Mouse (Mus musculus) G1E (cell line): ENCODE data around the gene Nphs1. TPM values are rescaled to one million over a fixed set of nuclear protein-coding genes. Genes with fewer than 3 reads are reported as not detected.

Experiments
- ATAC-seq: 2 replicates; pipeline ENCODE4 v1.8.0; 2016; ENCODE audit warnings: mild to moderate bottlenecking; ENCODE audit not compliant: insufficient number of reproducible peaks, poor library complexity, low FRiP score, severe bottlenecking; ENCODE audit errors: extremely low read depth
- DNase-seq: peaks from one replicate; pipeline ENCODE4 v3.0.0; 2012; ENCODE audit warnings: low spot score
- H3K27me3 ChIP-seq: 2 replicates; pipeline ENCODE4 v1.6.1; 2012; ENCODE audit warnings: mild to moderate bottlenecking, low read length, inconsistent platforms; ENCODE audit not compliant: insufficient read depth
- H3K36me3 ChIP-seq: replicated peaks from 2 replicates; pipeline ENCODE3; 2012; ENCODE audit warnings: mild to moderate bottlenecking, inconsistent platforms
- H3K4me1 ChIP-seq: 2 replicates; pipeline ENCODE4 v1.6.1; 2012; ENCODE audit warnings: low read depth, low read length, inconsistent platforms, mixed read lengths; ENCODE audit not compliant: insufficient read depth
- H3K4me3 ChIP-seq: 2 replicates; pipeline ENCODE4 v1.5.1; 2012; ENCODE audit warnings: low read depth, mild to moderate bottlenecking, inconsistent platforms, low read length, moderate library complexity, mixed read lengths
- H3K9me3 ChIP-seq: replicated peaks from 2 replicates; pipeline ENCODE4 v1.6.1; 2012; ENCODE audit warnings: inconsistent platforms
- CTCF ChIP-seq: IDR thresholded peaks from 2 replicates; pipeline ENCODE4 v1.5.1; 2012; ENCODE audit warnings: low read depth, low read length, inconsistent platforms, mixed read lengths
- GATA1 ChIP-seq: IDR thresholded peaks from 2 replicates; pipeline ENCODE4 v1.6.1; 2012; ENCODE audit warnings: borderline replicate concordance, low read length, inconsistent platforms, mixed read lengths
- GATA2 ChIP-seq: IDR thresholded peaks from 2 replicates; pipeline ENCODE4 v1.6.1; 2012; ENCODE audit warnings: low read depth, low read length, inconsistent platforms, borderline replicate concordance
- POLR2AphosphoS5 ChIP-seq: IDR thresholded peaks from 2 replicates; pipeline ENCODE4 v1.6.1; 2012; ENCODE audit warnings: low read depth, low read length, inconsistent platforms; ENCODE audit not compliant: insufficient replicate concordance
- TAL1 ChIP-seq: conservative IDR thresholded peaks from 2 replicates; pipeline ENCODE4 v1.6.1; 2012; ENCODE audit warnings: low read depth, low read length, inconsistent platforms, mixed read lengths
- polyA plus RNA-seq: library from polyadenylated mRNA; stranded (reverse); fragments of >175 nt; gene quantifications from 2 replicates; pipeline ENCODE4 v1.2.3, GENCODE M21; 2012
- total RNA-seq, 2 experiments: library from RNA; stranded (forward) in 1 of 2; stranded (reverse) in 1 of 2; fragments of 200-1000 nt in 1 of 2; fragments of >200 nt in 1 of 2; fragmentation: Nextera tagmentation in 1 of 2; gene quantifications; 2 replicates each; pipeline ENCODE4 v1.2.3; 2014 to 2017

Nphs1 gene
- total and polyA plus RNA-seq, 3 experiments = 0.11 TPM; not detected in 2

DNA sequence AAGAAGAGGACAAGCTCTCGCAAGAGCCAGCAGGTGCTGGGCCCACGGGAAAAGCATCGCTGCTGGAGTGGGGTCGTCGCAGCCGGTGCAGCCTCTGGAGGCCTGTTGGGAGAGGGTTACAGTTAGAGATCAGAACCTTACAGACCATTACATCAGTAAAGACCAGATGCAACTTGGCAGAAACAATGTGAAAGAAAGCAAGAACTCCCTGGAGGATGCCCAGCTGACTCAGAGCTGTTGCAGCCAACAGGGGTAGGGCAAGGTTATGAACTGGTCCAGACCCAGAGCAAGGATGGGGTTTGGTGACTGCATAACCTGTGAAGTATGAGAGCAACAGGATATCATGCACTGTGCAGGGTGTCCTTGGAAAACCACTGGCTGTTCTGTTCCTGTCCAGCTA, 66.4 kb downstream of the Nphs1 start:
- no peak for DNase-seq
- H3K36me3 ChIP-seq = peaks cover 70% of the 10 kb centered on the region

DNA sequence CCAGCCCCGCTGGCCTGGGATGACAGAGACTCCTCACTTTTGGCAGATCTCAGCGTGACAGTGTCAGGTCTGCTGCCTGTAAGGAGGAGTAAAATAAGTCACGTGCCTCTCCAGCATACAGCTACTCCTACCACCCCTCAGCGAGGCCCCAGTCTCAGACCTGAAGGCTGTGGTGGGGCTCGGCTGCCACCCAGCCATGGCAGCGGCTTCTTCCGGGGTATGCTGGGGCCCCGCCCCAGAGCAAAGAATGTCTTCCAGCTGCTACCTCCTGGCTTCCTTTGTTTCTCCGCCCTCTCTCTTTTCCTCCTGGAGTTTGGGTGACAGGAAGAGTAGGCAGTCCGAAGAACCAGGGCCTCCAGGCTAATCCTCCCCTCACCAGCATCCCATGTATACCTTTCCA, 67.8 kb downstream of the Nphs1 start:
- DNase-seq (no peak), ATAC-seq (no peak)
- TF ChIP-seq GATA1 (no peak), GATA2 (no peak), POLR2AphosphoS5 (no peak)
- H3K4me1 ChIP-seq = peaks cover 12% of the 10 kb centered on the region
- no peaks in the 10 kb centered on the region for H3K27me3 ChIP-seq
- no peak overlapping the region for H3K4me3 ChIP-seq
- peaks cover 84% of the 10 kb centered on the region for H3K36me3 ChIP-seq
- H3K9me3 ChIP-seq = no peaks in the 10 kb centered on the region

More for the DNA sequence above, 66.4 kb downstream of the Nphs1 start:
- no peak overlapping the region for H3K4me3 ChIP-seq
- no peak for TF ChIP-seq GATA2
- no peak for TF ChIP-seq POLR2AphosphoS5
- TF ChIP-seq CTCF = no peak
- TF ChIP-seq TAL1 = no peak
- TF ChIP-seq GATA1 = no peak
- no peaks in the 10 kb centered on the region for H3K9me3 ChIP-seq
- no peak for ATAC-seq
- H3K27me3 ChIP-seq = peaks cover 10% of the 10 kb centered on the region; the same call in 1 of the 2 replicates
- peaks cover 12% of the 10 kb centered on the region for H3K4me1 ChIP-seq

DNA sequence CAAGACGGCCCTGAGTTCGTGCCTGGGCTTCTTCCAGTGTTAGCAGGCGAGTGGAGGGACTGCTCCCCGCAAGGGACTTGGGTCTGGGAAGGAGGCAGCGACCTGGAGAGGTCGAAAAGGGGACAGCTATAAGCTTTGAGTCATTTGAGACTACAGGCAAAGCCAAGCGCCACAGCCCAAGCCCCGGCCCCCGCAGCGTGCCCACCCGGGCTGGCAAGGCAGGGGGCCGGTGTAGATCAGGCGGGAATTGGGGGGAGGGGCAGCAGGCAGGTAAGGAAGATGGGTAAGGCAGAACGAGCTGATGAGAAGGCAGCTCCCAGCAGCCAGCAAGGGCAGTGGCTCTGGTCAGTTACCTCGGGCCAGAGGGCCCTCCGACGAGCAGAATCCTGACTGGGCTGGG, 68.3 kb downstream of the Nphs1 start:
- ATAC-seq (no peak), DNase-seq (no peak)
- TF ChIP-seq TAL1 (no peak), CTCF (no peak), POLR2AphosphoS5 (no peak)
- Histone ChIP-seq H3K9me3 (no peaks in the 10 kb centered on the region), H3K4me3 (no peak overlapping the region), H3K27me3 (no peaks in the 10 kb centered on the region), H3K36me3 (peaks cover 89% of the 10 kb centered on the region), H3K4me1 (peaks cover 14% of the 10 kb centered on the region)

DNA sequence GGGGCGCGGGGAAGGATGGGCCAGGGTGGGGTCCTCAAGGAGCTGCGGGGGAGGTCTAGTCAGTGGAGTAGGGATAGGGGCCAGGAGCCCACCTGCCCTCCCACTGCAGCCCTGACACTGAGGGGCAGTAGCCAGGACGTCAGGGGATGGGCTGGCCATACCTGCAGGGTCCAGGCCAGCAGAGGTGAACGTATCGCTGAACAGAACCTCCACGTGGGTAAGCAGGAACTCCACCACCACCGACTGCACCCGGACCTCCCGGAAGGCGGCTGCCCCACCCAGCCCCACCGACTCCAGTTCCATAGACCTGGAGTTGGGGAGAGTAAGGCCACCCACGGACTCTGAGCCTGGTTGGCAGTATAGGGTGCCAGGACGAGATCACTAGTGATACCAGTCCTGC, 68.9 kb downstream of the Nphs1 start:
- no peak for ATAC-seq
- Histone ChIP-seq H3K4me1 (peaks cover 17% of the 10 kb centered on the region), H3K4me3 (no peak overlapping the region), H3K27me3 (no peaks in the 10 kb centered on the region), H3K36me3 (peaks cover 94% of the 10 kb centered on the region), H3K9me3 (no peaks in the 10 kb centered on the region)
- TF ChIP-seq POLR2AphosphoS5 (no peak), CTCF (no peak), GATA1 (no peak), TAL1 (no peak)
- DNase-seq = no peak

DNA sequence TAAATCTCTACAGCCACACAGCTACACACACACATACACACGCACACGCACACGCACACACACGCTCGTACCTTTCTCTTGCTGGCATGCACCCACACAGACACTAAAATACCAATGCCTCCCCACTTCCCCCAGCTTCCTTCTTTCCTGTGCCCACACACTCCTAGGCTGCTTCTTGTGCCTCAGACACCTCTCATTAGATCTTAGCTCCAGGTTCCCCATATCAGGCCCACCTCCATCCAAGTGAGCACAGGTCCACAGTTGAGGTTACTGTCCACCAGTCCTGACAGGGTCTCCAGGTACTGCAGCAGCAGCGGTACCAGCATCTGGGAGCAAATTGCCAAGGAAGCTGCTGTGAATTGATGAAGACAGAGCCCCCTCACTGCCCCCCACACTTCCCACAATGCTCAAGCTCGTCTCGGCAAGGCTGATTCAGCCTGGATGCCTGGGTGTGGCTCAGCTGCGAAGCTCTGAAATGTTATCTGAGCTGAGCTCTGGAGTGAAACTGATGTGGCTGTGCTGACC, 73.2 kb downstream of the Nphs1 start:
- peaks cover 42% of the 10 kb centered on the region for H3K4me1 ChIP-seq
- ATAC-seq (no peak), DNase-seq (no peak)
- peaks cover 72% of the 10 kb centered on the region for H3K36me3 ChIP-seq
- H3K9me3 ChIP-seq = no peaks in the 10 kb centered on the region
- no peaks in the 10 kb centered on the region for H3K27me3 ChIP-seq
- no peak for TF ChIP-seq CTCF
- no peak for TF ChIP-seq GATA1
- TF ChIP-seq GATA2 = no peak
- no peak overlapping the region for H3K4me3 ChIP-seq

DNA sequence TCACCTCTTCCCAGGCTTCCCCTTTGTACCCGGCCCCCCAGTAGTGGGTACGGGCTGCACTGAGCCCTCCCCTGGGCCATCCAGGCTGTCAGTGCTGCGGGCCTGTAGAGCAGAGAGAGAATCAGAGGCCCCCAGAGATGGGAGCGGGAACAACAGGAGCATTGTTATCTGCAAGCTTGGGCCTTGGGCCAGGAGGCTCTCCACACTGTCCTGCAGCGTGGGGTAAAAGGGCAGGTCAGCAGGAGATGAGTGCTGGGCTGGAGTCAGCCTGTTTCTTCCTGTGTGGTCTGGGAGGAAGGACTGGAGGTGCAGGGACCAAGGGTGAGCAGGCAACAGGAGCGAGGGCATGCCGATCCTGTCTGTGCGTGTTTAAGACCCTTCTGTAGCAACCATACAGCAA, 74.8 kb downstream of the Nphs1 start:
- Histone ChIP-seq H3K9me3 (no peaks in the 10 kb centered on the region), H3K27me3 (no peaks in the 10 kb centered on the region), H3K4me1 (peaks cover 41% of the 10 kb centered on the region), H3K36me3 (peaks cover 61% of the 10 kb centered on the region), H3K4me3 (no peak overlapping the region)
- TF ChIP-seq POLR2AphosphoS5 (no peak), TAL1 (no peak), GATA2 (no peak), CTCF (no peak), GATA1 (no peak)
- no peak for ATAC-seq
- DNase-seq = no peak

DNA sequence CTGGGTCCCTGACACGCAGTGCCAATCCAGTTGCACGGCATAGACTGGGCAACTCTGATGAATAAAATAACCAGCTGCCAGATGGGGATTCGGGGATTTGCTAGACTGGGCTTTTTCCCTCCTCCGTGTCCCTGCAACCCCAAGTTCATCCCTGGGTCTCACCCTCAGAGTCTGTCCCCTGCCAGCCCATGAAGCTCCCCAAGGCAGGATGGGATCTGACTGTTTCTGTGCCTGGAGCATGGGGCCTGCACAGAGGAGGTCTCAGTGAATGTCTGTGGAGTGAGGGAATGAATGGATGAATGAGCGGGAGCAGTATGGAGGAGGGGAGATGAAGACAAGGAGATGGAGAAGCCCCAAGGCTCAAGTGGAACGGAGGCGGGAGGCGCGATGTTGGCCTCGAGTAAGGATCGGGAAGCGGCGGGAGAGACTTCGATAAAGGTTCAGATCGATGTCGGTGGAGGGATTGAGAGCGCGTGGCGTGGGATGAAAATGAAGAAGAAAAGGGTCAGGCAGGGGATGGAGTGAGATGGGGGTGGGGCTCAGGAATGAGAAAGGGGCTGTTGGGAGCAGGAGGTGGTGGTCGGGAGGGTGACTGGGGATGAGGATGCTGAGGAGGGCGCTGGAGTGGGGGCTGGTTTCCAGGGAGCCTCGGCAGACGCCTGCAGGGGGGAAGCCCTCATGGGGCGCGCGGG, 76.0 kb downstream of the Nphs1 start:
- DNase-seq = no peak
- H3K36me3 ChIP-seq = peaks cover 59% of the 10 kb centered on the region
- no peak for ATAC-seq

More for the DNA sequence above, 76.0 kb downstream of the Nphs1 start:
- no peak for TF ChIP-seq GATA2
- TF ChIP-seq CTCF = no peak
- TF ChIP-seq TAL1 = no peak
- TF ChIP-seq POLR2AphosphoS5 = no peak
- no peak for TF ChIP-seq GATA1
- Histone ChIP-seq H3K27me3 (no peaks in the 10 kb centered on the region), H3K4me1 (peaks cover 33% of the 10 kb centered on the region), H3K4me3 (peak overlapping the region; percentile 82), H3K9me3 (no peaks in the 10 kb centered on the region)
